Mouse (Mus musculus): ENCODE measurements around the gene Gsta3. TPM values are rescaled to one million over a fixed set of nuclear protein-coding genes. Genes with fewer than 3 reads are reported as not detected.
"Not testable (repeated sequence)": the region's sequence is repeated elsewhere in the genome, so short reads cannot be mapped to it uniquely, and the experiment has no call there.

Gene Gsta3
- polyA plus RNA-seq, 1 experiment = 11.5 TPM

DNA sequence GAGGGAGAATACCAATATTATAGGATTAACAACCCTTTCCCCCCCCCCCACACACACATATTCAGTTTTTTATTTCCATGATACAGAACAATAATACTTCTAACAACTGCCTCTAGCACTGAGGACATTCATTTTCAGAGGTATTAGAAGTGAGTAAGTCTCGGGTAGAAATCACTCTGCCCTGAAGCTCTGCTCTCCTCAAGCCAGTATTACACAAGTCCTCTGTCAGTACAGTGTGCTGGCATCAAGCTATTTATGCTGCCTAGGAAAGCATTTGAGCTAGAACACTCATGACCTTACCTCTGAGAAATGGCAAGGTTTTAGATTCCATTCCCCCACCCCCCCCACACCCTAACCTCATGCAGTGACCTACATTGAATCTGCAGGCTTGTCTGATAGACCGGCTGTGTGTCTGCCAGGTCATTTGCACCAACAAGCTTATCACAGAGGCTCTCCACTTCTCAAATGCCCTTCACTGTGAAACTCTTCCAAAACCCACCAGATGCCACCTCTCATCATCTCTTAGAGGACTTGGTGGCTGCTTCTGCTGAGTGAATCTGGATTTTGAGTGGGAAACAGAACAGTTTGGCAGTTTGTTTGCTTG lies 34.1 kb downstream of the Gsta3 start:
- Histone ChIP-seq H3K27ac (ENCODE audit: control insufficient read depth, insufficient read depth, low read depth, low read length, poor library complexity) (no peak overlapping the region), H3K4me1 (ENCODE audit: control insufficient read depth, insufficient read depth, low read length) (peaks cover 2% of the 10 kb centered on the region), H3K4me3 (replicated peaks; ENCODE audit: control insufficient read depth, low read depth, low read length) (no peak overlapping the region)
- 79% methylated on average over 2 of the region's 2 CpGs for WGBS
- TF ChIP-seq POLR2A (IDR thresholded peaks at IDR 0.05; ENCODE audit: borderline replicate concordance, control insufficient read depth, low read depth, low read length) (no peak), CTCF (IDR thresholded peaks at IDR 0.05; ENCODE audit: control insufficient read depth, insufficient read depth, low read length) (no peak)

DNA sequence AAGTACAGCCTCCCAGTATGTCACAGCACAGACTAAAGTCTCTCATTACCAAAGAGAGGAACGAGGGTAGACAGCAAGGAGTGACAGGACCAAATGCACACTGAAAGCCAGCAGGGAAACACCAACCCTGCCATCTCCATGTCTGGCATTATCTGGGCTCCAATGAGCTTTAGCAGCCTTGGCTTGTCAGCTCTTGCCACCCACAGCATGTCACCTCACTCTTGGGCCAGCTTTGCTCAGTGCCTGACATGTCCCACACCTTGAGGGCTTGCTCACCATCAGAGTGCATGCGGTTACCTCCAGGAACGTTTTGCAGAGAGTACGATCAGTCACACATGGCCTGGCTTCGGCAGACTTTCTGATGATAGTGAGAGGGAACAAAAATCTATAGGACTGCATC lies 35.0 kb downstream of the Gsta3 start:
- not testable (repeated sequence) for H3K4me1 ChIP-seq (ENCODE audit: control insufficient read depth, insufficient read depth, low read length); H3K27ac ChIP-seq (ENCODE audit: control insufficient read depth, insufficient read depth, low read depth, low read length, poor library complexity); H3K4me3 ChIP-seq (replicated peaks; ENCODE audit: control insufficient read depth, low read depth, low read length)
- 75% methylated on average over 5 of the region's 5 CpGs for WGBS

DNA sequence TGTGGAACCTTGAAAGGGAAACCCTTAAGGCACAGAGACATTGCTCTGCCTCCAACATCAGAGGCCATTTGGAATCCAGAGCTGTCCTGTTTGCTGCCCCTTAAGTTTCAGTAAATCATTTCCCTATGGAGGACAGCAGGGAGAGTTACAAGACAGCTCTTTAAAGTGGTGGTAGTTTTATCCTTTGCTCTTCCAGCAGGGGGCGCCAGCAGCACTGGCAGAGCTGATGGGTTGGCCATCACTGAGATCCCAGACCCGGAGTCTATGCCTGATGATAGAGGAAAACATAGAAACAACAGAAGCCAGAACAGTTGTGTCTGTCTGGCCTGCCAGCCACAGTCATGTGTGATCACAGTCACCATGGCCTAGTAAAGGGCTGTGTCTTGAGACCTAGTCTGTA lies 35.8 kb downstream of the Gsta3 start:
- H3K4me3 ChIP-seq (replicated peaks; ENCODE audit: control insufficient read depth, low read depth, low read length); H3K27ac ChIP-seq (ENCODE audit: control insufficient read depth, insufficient read depth, low read depth, low read length, poor library complexity); H3K4me1 ChIP-seq (ENCODE audit: control insufficient read depth, insufficient read depth, low read length): not testable (repeated sequence)
- 16% methylated on average over 2 of the region's 2 CpGs for WGBS

DNA sequence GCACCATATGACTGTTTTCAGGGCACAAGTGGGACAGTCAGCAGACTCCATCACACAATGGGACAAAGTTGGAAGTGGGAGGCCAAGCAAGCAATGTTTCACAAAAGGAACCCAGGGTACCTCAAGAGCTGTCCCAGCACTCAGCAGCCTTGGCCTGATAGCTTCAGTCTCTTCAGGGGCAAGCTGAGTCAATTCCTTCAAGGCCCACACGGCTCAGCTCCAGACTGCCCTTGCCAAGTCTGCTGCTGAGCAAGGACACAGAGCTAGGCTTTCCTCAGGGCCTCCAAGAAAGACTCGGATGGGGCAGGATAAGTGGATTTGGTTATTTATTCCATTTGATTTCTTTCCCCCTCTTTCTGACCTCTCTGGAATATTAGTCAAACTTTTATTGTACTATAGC lies 39.9 kb downstream of the Gsta3 start:
- 64% methylated on average over 2 of the region's 2 CpGs for whole genome bisulfite sequencing
- no peak overlapping the region for H3K27ac ChIP-seq (ENCODE audit: control insufficient read depth, insufficient read depth, low read depth, low read length, poor library complexity)
- no peaks in the 10 kb centered on the region for H3K4me1 ChIP-seq (ENCODE audit: control insufficient read depth, insufficient read depth, low read length)
- H3K4me3 ChIP-seq (replicated peaks; ENCODE audit: control insufficient read depth, low read depth, low read length) = no peak overlapping the region
- TF ChIP-seq POLR2A (IDR thresholded peaks at IDR 0.05; ENCODE audit: borderline replicate concordance, control insufficient read depth, low read depth, low read length) = no peak
- no peak for TF ChIP-seq CTCF (IDR thresholded peaks at IDR 0.05; ENCODE audit: control insufficient read depth, insufficient read depth, low read length)

DNA sequence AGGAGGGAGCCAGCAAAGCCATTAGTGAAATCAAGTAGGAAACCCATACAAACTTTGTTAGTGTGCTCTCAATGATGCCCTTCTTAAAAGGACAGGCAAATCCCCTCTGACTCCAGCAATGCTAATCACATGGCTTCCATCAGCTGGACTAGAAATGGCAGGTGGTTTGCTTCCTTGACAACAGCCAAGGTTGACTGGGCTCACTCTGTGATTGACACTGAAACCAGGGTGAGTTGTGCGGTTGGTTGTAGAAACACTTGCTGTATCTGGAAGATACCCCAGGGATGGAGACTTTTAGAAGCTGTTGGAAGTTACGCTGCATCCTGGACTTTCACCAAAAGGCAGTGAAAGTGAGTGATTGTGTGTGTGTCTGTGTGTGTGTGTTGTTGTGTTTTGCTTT lies 44.3 kb downstream of the Gsta3 start:
- not testable (repeated sequence) for H3K27ac ChIP-seq (ENCODE audit: control insufficient read depth, insufficient read depth, low read depth, low read length, poor library complexity); H3K4me1 ChIP-seq (ENCODE audit: control insufficient read depth, insufficient read depth, low read length); H3K4me3 ChIP-seq (replicated peaks; ENCODE audit: control insufficient read depth, low read depth, low read length)
- 81% methylated on average over 2 of the region's 2 CpGs for WGBS

DNA sequence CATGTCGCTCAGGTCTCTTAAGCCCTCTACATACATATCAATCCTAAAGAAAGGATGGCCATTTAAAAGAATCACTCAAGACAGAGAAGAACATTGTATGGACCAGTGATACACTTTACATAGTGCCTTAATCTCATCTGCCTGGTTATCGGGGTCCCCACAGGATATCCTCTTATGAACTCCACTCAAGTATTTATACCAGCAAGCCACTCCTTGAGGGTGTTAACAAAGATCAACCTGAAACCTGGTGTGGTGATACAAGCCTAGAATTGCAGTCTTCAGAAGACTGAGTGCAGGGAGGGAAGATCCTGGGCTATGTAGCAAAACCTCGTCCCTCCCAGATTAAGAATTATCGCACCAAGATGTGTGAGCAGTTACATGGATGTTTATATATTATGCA lies 51.0 kb downstream of the Gsta3 start:
- Histone ChIP-seq H3K27ac (ENCODE audit: control insufficient read depth, insufficient read depth, low read depth, low read length, poor library complexity) (no peak overlapping the region), H3K4me1 (ENCODE audit: control insufficient read depth, insufficient read depth, low read length) (no peaks in the 10 kb centered on the region), H3K4me3 (replicated peaks; ENCODE audit: control insufficient read depth, low read depth, low read length) (no peak overlapping the region)
- no peak for TF ChIP-seq POLR2A (IDR thresholded peaks at IDR 0.05; ENCODE audit: borderline replicate concordance, control insufficient read depth, low read depth, low read length)
- TF ChIP-seq CTCF (IDR thresholded peaks at IDR 0.05; ENCODE audit: control insufficient read depth, insufficient read depth, low read length) = no peak
- 78% methylated on average over 4 of the region's 4 CpGs for WGBS

DNA sequence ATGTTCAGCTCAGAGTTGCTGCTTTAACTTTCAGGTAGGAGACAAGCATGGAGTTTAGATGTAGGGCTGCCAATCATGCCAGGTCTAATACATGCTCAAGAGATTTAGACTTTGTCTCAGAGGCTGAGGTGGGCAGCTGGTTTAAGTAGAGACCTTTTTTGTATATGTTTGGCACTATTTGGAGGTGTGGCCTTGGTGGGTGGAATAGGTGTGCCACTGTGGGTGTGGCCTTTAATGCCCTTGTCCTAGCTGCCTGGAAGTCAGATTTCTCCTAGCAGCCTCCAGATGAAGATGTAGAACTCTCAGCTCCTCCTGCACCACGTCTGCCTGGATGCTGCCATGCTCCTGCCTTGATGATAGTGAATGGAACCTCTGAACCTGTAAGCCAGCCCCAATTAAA lies 52.2 kb downstream of the Gsta3 start:
- 73% methylated on average over 1 of the region's 1 CpGs for WGBS
- TF ChIP-seq CTCF (IDR thresholded peaks at IDR 0.05; ENCODE audit: control insufficient read depth, insufficient read depth, low read length) (no peak), POLR2A (IDR thresholded peaks at IDR 0.05; ENCODE audit: borderline replicate concordance, control insufficient read depth, low read depth, low read length) (no peak)
- no peak overlapping the region for H3K4me3 ChIP-seq (replicated peaks; ENCODE audit: control insufficient read depth, low read depth, low read length)
- no peak overlapping the region for H3K27ac ChIP-seq (ENCODE audit: control insufficient read depth, insufficient read depth, low read depth, low read length, poor library complexity)
- no peaks in the 10 kb centered on the region for H3K4me1 ChIP-seq (ENCODE audit: control insufficient read depth, insufficient read depth, low read length)

DNA sequence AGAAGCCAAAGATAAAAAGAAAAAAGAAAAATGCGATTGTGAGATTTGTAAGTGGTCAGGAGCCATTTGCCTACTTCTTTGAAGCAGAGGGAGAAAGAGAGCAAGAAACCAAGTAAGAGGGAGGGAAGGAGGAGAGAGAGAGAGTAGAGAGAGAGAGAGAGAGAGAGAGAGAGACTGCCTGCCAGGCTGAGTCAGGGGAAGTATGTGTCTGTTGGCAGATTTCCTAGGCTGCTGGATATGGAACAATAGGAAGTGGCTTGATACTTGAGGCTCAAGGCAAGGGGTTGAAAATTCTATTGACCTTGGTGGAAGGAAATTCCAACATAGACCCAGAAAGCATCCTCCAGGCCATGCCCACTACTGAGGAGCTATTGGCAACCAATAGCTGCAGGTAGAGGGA lies 55.8 kb downstream of the Gsta3 start:
- WGBS = 77% methylated on average over 1 of the region's 1 CpGs
- Histone ChIP-seq H3K27ac (ENCODE audit: control insufficient read depth, insufficient read depth, low read depth, low read length, poor library complexity) (no peak overlapping the region), H3K4me1 (ENCODE audit: control insufficient read depth, insufficient read depth, low read length) (no peaks in the 10 kb centered on the region), H3K4me3 (replicated peaks; ENCODE audit: control insufficient read depth, low read depth, low read length) (no peak overlapping the region)
- no peak for TF ChIP-seq POLR2A (IDR thresholded peaks at IDR 0.05; ENCODE audit: borderline replicate concordance, control insufficient read depth, low read depth, low read length)
- no peak for TF ChIP-seq CTCF (IDR thresholded peaks at IDR 0.05; ENCODE audit: control insufficient read depth, insufficient read depth, low read length)

DNA sequence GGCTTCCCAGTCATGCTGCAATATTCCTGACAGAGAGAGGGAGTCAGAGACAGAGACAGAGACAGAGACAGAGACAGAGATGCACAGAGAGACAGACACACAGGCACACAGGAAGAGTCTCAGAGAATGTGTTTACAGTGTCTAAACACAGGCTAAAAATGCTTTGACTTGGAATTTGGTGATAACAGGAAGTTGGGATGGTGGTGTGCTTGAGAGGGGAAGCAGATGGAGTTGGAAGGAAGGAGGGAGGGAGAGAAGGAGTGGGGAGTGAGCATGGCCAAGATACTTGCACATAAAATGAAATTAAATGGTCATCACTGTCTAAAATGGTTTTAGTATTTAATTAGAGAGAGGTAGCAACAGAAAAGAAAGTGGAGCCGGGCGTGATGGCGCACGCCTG lies 57.7 kb downstream of the Gsta3 start:
- H3K27ac ChIP-seq (ENCODE audit: control insufficient read depth, insufficient read depth, low read depth, low read length, poor library complexity) = no peak overlapping the region
- no peak overlapping the region for H3K4me3 ChIP-seq (replicated peaks; ENCODE audit: control insufficient read depth, low read depth, low read length)
- H3K4me1 ChIP-seq (ENCODE audit: control insufficient read depth, insufficient read depth, low read length) = no peaks in the 10 kb centered on the region
- WGBS = 86% methylated on average over 4 of the region's 4 CpGs
- no peak for TF ChIP-seq POLR2A (IDR thresholded peaks at IDR 0.05; ENCODE audit: borderline replicate concordance, control insufficient read depth, low read depth, low read length)
- TF ChIP-seq CTCF (IDR thresholded peaks at IDR 0.05; ENCODE audit: control insufficient read depth, insufficient read depth, low read length) = no peak

Data from bone marrow, adult 2 months (tissue).